Mouse (Mus musculus) left cerebral cortex, postnatal 25 days (tissue): Measurements from ENCODE around the gene Rnf40. TPM values are rescaled to one million over a fixed set of nuclear protein-coding genes. Genes with fewer than 3 reads are reported as not detected.
"Not testable (repeated sequence)": the region's sequence is repeated elsewhere in the genome, so short reads cannot be mapped to it uniquely, and the experiment has no call there.

ENCODE experiments used
- DNase-seq, 2 experiments: peaks; one replicate each; pipeline ENCODE4 v3.0.0; 2022; ENCODE audit warnings: low spot score in 2 of 2, mixed read lengths in 1 of 2
- intact Hi-C: fragments of 180-260 bp; cut with DNase I; formaldehyde crosslinking; loops from one replicate; pipeline ENCODE4 v1.15.1; 2025
- total RNA-seq, 2 experiments: library from RNA; stranded (reverse); gene quantifications; 2 replicates each; pipeline ENCODE4 v1.2.3; 2021

The Rnf40 gene
- total RNA-seq, 2 experiments from 2014 or later = 69.4 to 71.4 TPM

GRCm38 (mm10) chr7:127642254-127642653 is 53.7 kb downstream of the Rnf40 start:
- intact Hi-C loops = no loop called here
- no peak for DNase-seq

- intact Hi-C loops = no loop called here
- DNase-seq = no peak
Measured at GRCm38 (mm10) chr7:127646363-127646762, 57.8 kb downstream of the Rnf40 start.

GRCm38 (mm10) chr7:127647576-127647975 is 59.0 kb downstream of the Rnf40 start:
- DNase-seq, intact Hi-C loops: not testable (repeated sequence)

- intact Hi-C loops = no loop called here
- DNase-seq = no peak
Measured at GRCm38 (mm10) chr7:127648516-127649201, 60.1 kb downstream of the Rnf40 start.

GRCm38 (mm10) chr7:127649206-127649605 is 60.6 kb downstream of the Rnf40 start:
- no peak for DNase-seq
- intact Hi-C loops = no loop called here

- intact Hi-C loops = no loop called here
- DNase-seq = no peak
Measured at GRCm38 (mm10) chr7:127651624-127652023, 63.1 kb downstream of the Rnf40 start.

GRCm38 (mm10) chr7:127652050-127652449 is 63.5 kb downstream of the Rnf40 start:
- intact Hi-C loops = no loop called here

GRCm38 (mm10) chr7:127654318-127654717 is 65.8 kb downstream of the Rnf40 start:
- intact Hi-C loops = no loop called here
- DNase-seq = no peak

More at GRCm38 (mm10) chr7:127652050-127652449, 63.5 kb downstream of the Rnf40 start:
- DNase-seq = no peak

Other genes starting within 250 kb of the Rnf40 start
- 10 to 100 TPM; 11.7 TPM for gene Zfp768, start 243.2 kb upstream of the Rnf40 start, total RNA-seq
- gene Zfp747, start 212.7 kb upstream of the Rnf40 start, total RNA-seq = 1 to 10 TPM; 5.4 to 6.7 TPM
- gene 9130019O22Rik, start 201.6 kb upstream of the Rnf40 start, total RNA-seq = 1 to 10 TPM; 2.8 to 4.0 TPM
- 1 to 10 TPM; 6.6 to 7.9 TPM for gene E430018J23Rik, start 195.1 kb upstream of the Rnf40 start, total RNA-seq
- gene Zfp764, start 181.9 kb upstream of the Rnf40 start, total RNA-seq = 1 to 10 TPM; 4.5 TPM
- gene Zfp688, start 166.7 kb upstream of the Rnf40 start, total RNA-seq = 10 to 100 TPM; 13.0 to 16.8 TPM
- gene Zfp689, start 139.6 kb upstream of the Rnf40 start, total RNA-seq = 1 to 10 TPM; 5.8 to 8.2 TPM
- gene Prr14, start 129.2 kb upstream of the Rnf40 start, total RNA-seq = 10 to 100 TPM; 27.1 to 32.2 TPM
- gene Fbrs, start 109.6 kb upstream of the Rnf40 start, total RNA-seq = 10 to 100 TPM; 56.2 to 56.9 TPM
- gene Srcap, start 76.8 kb upstream of the Rnf40 start, total RNA-seq = 100 to 1,000 TPM; 101 to 116 TPM
- 10 to 100 TPM; 10.6 to 11.6 TPM for gene Gm42715, start 69.2 kb upstream of the Rnf40 start, total RNA-seq
- gene Tmem265, start 27.4 kb upstream of the Rnf40 start, total RNA-seq = not detected
- 10 to 100 TPM; 76.9 to 89.1 TPM for gene Phkg2, start 15.4 kb upstream of the Rnf40 start, total RNA-seq
- gene Ccdc189, start 172 bp upstream of the Rnf40 start, total RNA-seq = 1 to 10 TPM; 6.8 to 7.7 TPM
- 10 to 100 TPM; 22.2 to 24.8 TPM for gene Zfp629, start 27.0 kb downstream of the Rnf40 start, total RNA-seq
- gene Bcl7c, start 120.2 kb downstream of the Rnf40 start, total RNA-seq = 10 to 100 TPM; 37.6 to 43.0 TPM
- gene Ctf1, start 124.0 kb downstream of the Rnf40 start, total RNA-seq = 1 to 10 TPM; 2.6 to 3.4 TPM
- not detected for gene Ctf2, start 143.4 kb downstream of the Rnf40 start, total RNA-seq
- 10 to 100 TPM; 81.3 to 88.2 TPM for gene Fbxl19, start 155.8 kb downstream of the Rnf40 start, total RNA-seq
- gene Orai3, start 181.0 kb downstream of the Rnf40 start, total RNA-seq = 10 to 100 TPM; 23.1 to 23.7 TPM
- 10 to 100 TPM; 42.3 to 43.4 TPM for gene Setd1a, start 187.9 kb downstream of the Rnf40 start, total RNA-seq
- gene Gm49388, start 196.8 kb downstream of the Rnf40 start, total RNA-seq = 1 to 10 TPM; 3.5 to 4.5 TPM
- 1 to 10 TPM; 3.6 to 6.8 TPM for gene Hsd3b7, start 211.8 kb downstream of the Rnf40 start, total RNA-seq
- gene Stx4a, start 235.5 kb downstream of the Rnf40 start, total RNA-seq = 10 to 100 TPM; 70.5 to 76.0 TPM
- gene Stx1b, start 235.8 kb downstream of the Rnf40 start, total RNA-seq = 100 to 1,000 TPM; 437 to 445 TPM